Mouse (Mus musculus): ENCODE measurements around the gene Zbtb39. TPM values are rescaled to one million over a fixed set of nuclear protein-coding genes. Genes with fewer than 3 reads are reported as not detected.

The Zbtb39 gene
- polyA plus RNA-seq, 1 experiment from 2014 or later, result 4.0 TPM

- H3K9me3 ChIP-seq (ENCODE audit: low read length), result no peaks in the 10 kb centered on the region
- H3K9ac ChIP-seq (replicated peaks; ENCODE audit: low read length), result no peak overlapping the region
- no peaks in the 10 kb centered on the region for H3K36me3 ChIP-seq (ENCODE audit: insufficient read depth, low read length)
- no peaks in the 10 kb centered on the region for H3K27me3 ChIP-seq (ENCODE audit: insufficient read depth, low read length)
- no peak overlapping the region for H3K4me2 ChIP-seq (replicated peaks; ENCODE audit: low read depth, low read length)
- WGBS, result 84% methylated on average over 3 of the region's 3 CpGs
- H3K4me1 ChIP-seq (ENCODE audit: insufficient read depth, low read length), result peaks cover 12% of the 10 kb centered on the region; the same call in 1 of the 2 replicates
- no peak overlapping the region for H3K27ac ChIP-seq (ENCODE audit: low read length)
- ATAC-seq (ENCODE audit: low FRiP score, low TSS enrichment), result no peak
- H3K4me3 ChIP-seq (ENCODE audit: low read length), result no peak overlapping the region
Measured at GRCm38 (mm10) chr10:127708850-127709370, 30.4 kb upstream of the Zbtb39 start.

- Histone ChIP-seq H3K4me1 (ENCODE audit: insufficient read depth, low read length) (peaks cover 12% of the 10 kb centered on the region; the same call in 1 of the 2 replicates), H3K4me3 (ENCODE audit: low read length) (no peak overlapping the region), H3K9me3 (ENCODE audit: low read length) (no peaks in the 10 kb centered on the region), H3K36me3 (ENCODE audit: insufficient read depth, low read length) (no peaks in the 10 kb centered on the region), H3K9ac (replicated peaks; ENCODE audit: low read length) (no peak overlapping the region), H3K27me3 (ENCODE audit: insufficient read depth, low read length) (no peaks in the 10 kb centered on the region), H3K27ac (ENCODE audit: low read length) (no peak overlapping the region), H3K4me2 (replicated peaks; ENCODE audit: low read depth, low read length) (no peak overlapping the region)
- ATAC-seq (ENCODE audit: low FRiP score, low TSS enrichment), result no peak
- 45% methylated on average over 13 of the region's 13 CpGs for WGBS
Measured at GRCm38 (mm10) chr10:127710331-127710730, 29.0 kb upstream of the Zbtb39 start.

GRCm38 (mm10) chr10:127712736-127713135 is 26.6 kb upstream of the Zbtb39 start:
- Histone ChIP-seq H3K4me2 (replicated peaks; ENCODE audit: low read depth, low read length) (no peak overlapping the region), H3K36me3 (ENCODE audit: insufficient read depth, low read length) (no peaks in the 10 kb centered on the region), H3K4me3 (ENCODE audit: low read length) (no peak overlapping the region), H3K9ac (replicated peaks; ENCODE audit: low read length) (no peak overlapping the region), H3K9me3 (ENCODE audit: low read length) (no peaks in the 10 kb centered on the region), H3K4me1 (ENCODE audit: insufficient read depth, low read length) (peaks cover 12% of the 10 kb centered on the region; the same call in 1 of the 2 replicates), H3K27ac (ENCODE audit: low read length) (no peak overlapping the region), H3K27me3 (ENCODE audit: insufficient read depth, low read length) (no peaks in the 10 kb centered on the region)
- ATAC-seq (ENCODE audit: low FRiP score, low TSS enrichment), result no peak
- 79% methylated on average over 6 of the region's 6 CpGs for WGBS

GRCm38 (mm10) chr10:127721671-127722418 is 17.5 kb upstream of the Zbtb39 start:
- peak; percentile 69 for ATAC-seq (ENCODE audit: low FRiP score, low TSS enrichment)
- no peaks in the 10 kb centered on the region for H3K9me3 ChIP-seq (ENCODE audit: low read length)
- H3K4me3 ChIP-seq (ENCODE audit: low read length), result peak overlapping the region; percentile 24
- H3K27ac ChIP-seq (ENCODE audit: low read length), result peak overlapping the region; percentile 86
- H3K27me3 ChIP-seq (ENCODE audit: insufficient read depth, low read length), result 0 out of 2 replicates have a peak, but pooled peaks cover 14% of the 10 kb centered on the region
- WGBS, result 5% methylated on average over 20 of the region's 20 CpGs
- peak overlapping the region; percentile 60 for H3K9ac ChIP-seq (replicated peaks; ENCODE audit: low read length)
- H3K36me3 ChIP-seq (ENCODE audit: insufficient read depth, low read length), result no peaks in the 10 kb centered on the region
- H3K4me1 ChIP-seq (ENCODE audit: insufficient read depth, low read length), result peaks cover 22% of the 10 kb centered on the region
- peak overlapping the region; percentile 52 for H3K4me2 ChIP-seq (replicated peaks; ENCODE audit: low read depth, low read length)

- WGBS, result 86% methylated on average over 3 of the region's 3 CpGs
- Histone ChIP-seq H3K9ac (replicated peaks; ENCODE audit: low read length) (no peak within 1 kb of the TSS), H3K4me3 (ENCODE audit: low read length) (no peak within 1 kb of the TSS), H3K27me3 (ENCODE audit: insufficient read depth, low read length) (0 out of 2 replicates have a peak, but pooled peaks cover 14% of the 10 kb centered on the region), H3K36me3 (ENCODE audit: insufficient read depth, low read length) (no peaks in the 10 kb centered on the region), H3K9me3 (ENCODE audit: low read length) (no peaks in the 10 kb centered on the region), H3K4me1 (ENCODE audit: insufficient read depth, low read length) (peaks cover 20% of the 10 kb centered on the region), H3K27ac (ENCODE audit: low read length) (no peak within 1 kb of the TSS), H3K4me2 (replicated peaks; ENCODE audit: low read depth, low read length) (no peak within 1 kb of the TSS)
- no peak for ATAC-seq (ENCODE audit: low FRiP score, low TSS enrichment)
Measured at GRCm38 (mm10) chr10:127724178-127724577, 15.2 kb upstream of the Zbtb39 start, which contains the start of gene Tac2. TSS of gene Tac2 (plus strand) at chr10:127724478.

GRCm38 (mm10) chr10:127725136-127725535 is 14.2 kb upstream of the Zbtb39 start:
- Histone ChIP-seq H3K9me3 (ENCODE audit: low read length) (no peaks in the 10 kb centered on the region), H3K4me2 (replicated peaks; ENCODE audit: low read depth, low read length) (no peak overlapping the region), H3K4me1 (ENCODE audit: insufficient read depth, low read length) (peaks cover 20% of the 10 kb centered on the region), H3K9ac (replicated peaks; ENCODE audit: low read length) (no peak overlapping the region), H3K4me3 (ENCODE audit: low read length) (no peak overlapping the region), H3K36me3 (ENCODE audit: insufficient read depth, low read length) (no peaks in the 10 kb centered on the region), H3K27ac (ENCODE audit: low read length) (no peak overlapping the region), H3K27me3 (ENCODE audit: insufficient read depth, low read length) (0 out of 2 replicates have a peak, but pooled peaks cover 14% of the 10 kb centered on the region)
- WGBS, result 63% methylated on average over 4 of the region's 4 CpGs
- no peak for ATAC-seq (ENCODE audit: low FRiP score, low TSS enrichment)

GRCm38 (mm10) chr10:127728437-127728836 is 10.9 kb upstream of the Zbtb39 start:
- Histone ChIP-seq H3K4me2 (replicated peaks; ENCODE audit: low read depth, low read length) (no peak overlapping the region), H3K4me3 (ENCODE audit: low read length) (no peak overlapping the region), H3K27me3 (ENCODE audit: insufficient read depth, low read length) (no peaks in the 10 kb centered on the region), H3K27ac (ENCODE audit: low read length) (no peak overlapping the region), H3K36me3 (ENCODE audit: insufficient read depth, low read length) (no peaks in the 10 kb centered on the region), H3K9ac (replicated peaks; ENCODE audit: low read length) (no peak overlapping the region), H3K9me3 (ENCODE audit: low read length) (no peaks in the 10 kb centered on the region), H3K4me1 (ENCODE audit: insufficient read depth, low read length) (no peaks in the 10 kb centered on the region)
- WGBS, result 78% methylated on average over 8 of the region's 8 CpGs
- ATAC-seq (ENCODE audit: low FRiP score, low TSS enrichment), result no peak

GRCm38 (mm10) chr10:127730285-127730932 is 8.9 kb upstream of the Zbtb39 start:
- Histone ChIP-seq H3K4me1 (ENCODE audit: insufficient read depth, low read length) (no peaks in the 10 kb centered on the region), H3K27ac (ENCODE audit: low read length) (no peak overlapping the region), H3K9me3 (ENCODE audit: low read length) (no peaks in the 10 kb centered on the region), H3K9ac (replicated peaks; ENCODE audit: low read length) (no peak overlapping the region), H3K36me3 (ENCODE audit: insufficient read depth, low read length) (no peaks in the 10 kb centered on the region), H3K4me3 (ENCODE audit: low read length) (no peak overlapping the region), H3K27me3 (ENCODE audit: insufficient read depth, low read length) (no peaks in the 10 kb centered on the region), H3K4me2 (replicated peaks; ENCODE audit: low read depth, low read length) (no peak overlapping the region)
- no peak for ATAC-seq (ENCODE audit: low FRiP score, low TSS enrichment)
- WGBS, result 63% methylated on average over 11 of the region's 11 CpGs

GRCm38 (mm10) chr10:127730933-127731310 is 8.4 kb upstream of the Zbtb39 start:
- Histone ChIP-seq H3K27ac (ENCODE audit: low read length) (no peak overlapping the region), H3K9ac (replicated peaks; ENCODE audit: low read length) (no peak overlapping the region), H3K36me3 (ENCODE audit: insufficient read depth, low read length) (no peaks in the 10 kb centered on the region), H3K9me3 (ENCODE audit: low read length) (no peaks in the 10 kb centered on the region), H3K27me3 (ENCODE audit: insufficient read depth, low read length) (no peaks in the 10 kb centered on the region), H3K4me1 (ENCODE audit: insufficient read depth, low read length) (no peaks in the 10 kb centered on the region), H3K4me2 (replicated peaks; ENCODE audit: low read depth, low read length) (no peak overlapping the region), H3K4me3 (ENCODE audit: low read length) (no peak overlapping the region)
- no peak for ATAC-seq (ENCODE audit: low FRiP score, low TSS enrichment)
- WGBS, result 29% methylated on average over 9 of the region's 9 CpGs

GRCm38 (mm10) chr10:127731397-127731796 is 7.9 kb upstream of the Zbtb39 start:
- Histone ChIP-seq H3K4me2 (replicated peaks; ENCODE audit: low read depth, low read length) (no peak overlapping the region), H3K27ac (ENCODE audit: low read length) (no peak overlapping the region), H3K36me3 (ENCODE audit: insufficient read depth, low read length) (no peaks in the 10 kb centered on the region), H3K4me1 (ENCODE audit: insufficient read depth, low read length) (no peaks in the 10 kb centered on the region), H3K27me3 (ENCODE audit: insufficient read depth, low read length) (no peaks in the 10 kb centered on the region), H3K9me3 (ENCODE audit: low read length) (no peaks in the 10 kb centered on the region), H3K9ac (replicated peaks; ENCODE audit: low read length) (no peak overlapping the region), H3K4me3 (ENCODE audit: low read length) (no peak overlapping the region)
- WGBS, result 13% methylated on average over 5 of the region's 5 CpGs
- no peak for ATAC-seq (ENCODE audit: low FRiP score, low TSS enrichment)
